Mouse (Mus musculus) cerebellum, adult 18-20 months (tissue): ENCODE measurements around the gene Smc1a.

Source experiments
- DNase-seq, 2 experiments: peaks; one replicate each; pipeline ENCODE4 v3.0.0; 2021

Smc1a gene

DNA sequence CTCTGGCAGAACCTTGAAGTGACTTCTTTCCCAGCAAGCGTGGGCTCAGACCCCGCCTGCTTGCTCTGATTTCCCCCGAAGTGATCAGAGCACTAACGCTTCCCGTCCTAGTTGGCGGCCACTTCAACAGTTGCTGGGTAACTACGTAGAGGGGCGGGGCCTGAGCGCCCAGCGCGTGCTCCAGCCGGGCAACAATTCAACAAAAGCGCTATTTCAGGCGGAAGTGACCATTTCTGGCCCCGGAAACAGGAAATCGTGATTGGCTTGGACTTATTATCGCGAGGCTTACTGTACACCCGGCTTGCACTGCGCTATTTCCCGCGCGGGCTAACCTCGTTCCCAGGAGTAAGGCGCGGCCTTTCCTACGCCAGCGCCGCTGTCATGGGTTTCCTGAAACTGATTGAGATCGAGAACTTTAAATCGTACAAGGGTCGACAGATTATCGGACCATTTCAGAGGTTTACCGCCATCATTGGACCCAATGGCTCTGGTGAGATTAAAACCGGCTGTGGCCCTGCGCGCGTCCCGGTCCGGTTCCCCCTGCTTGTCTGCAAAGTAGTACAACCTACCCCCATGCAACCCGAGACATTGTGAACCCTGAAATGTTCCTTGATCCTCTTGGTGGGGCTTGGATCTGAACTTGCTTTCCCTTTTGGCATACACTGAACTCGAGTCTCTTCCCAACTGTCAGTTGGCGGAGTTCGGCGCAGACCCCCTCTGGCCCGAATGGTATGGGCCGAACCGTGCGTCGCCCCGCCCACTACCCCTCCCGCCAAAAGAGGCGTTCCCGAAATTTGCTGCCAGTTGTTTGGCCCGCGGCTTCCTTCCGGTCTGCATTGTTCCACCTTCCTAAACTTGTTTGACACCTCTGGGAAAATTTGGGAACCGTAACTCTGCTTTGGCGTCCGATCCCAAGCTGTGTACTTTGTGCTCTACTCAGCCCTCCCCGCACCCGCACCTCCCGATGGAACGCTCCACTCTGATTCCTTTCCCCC is at the start of gene Smc1a, which contains the start of gene Ribc1:
TSS of gene Smc1a (plus strand) at position 278 of the 995 bp plus-strand sequence.
TSS of gene Ribc1 (minus strand) at position 145 of the 995 bp plus-strand sequence.
- DNase-seq = peak; percentile 86 to 87

DNA sequence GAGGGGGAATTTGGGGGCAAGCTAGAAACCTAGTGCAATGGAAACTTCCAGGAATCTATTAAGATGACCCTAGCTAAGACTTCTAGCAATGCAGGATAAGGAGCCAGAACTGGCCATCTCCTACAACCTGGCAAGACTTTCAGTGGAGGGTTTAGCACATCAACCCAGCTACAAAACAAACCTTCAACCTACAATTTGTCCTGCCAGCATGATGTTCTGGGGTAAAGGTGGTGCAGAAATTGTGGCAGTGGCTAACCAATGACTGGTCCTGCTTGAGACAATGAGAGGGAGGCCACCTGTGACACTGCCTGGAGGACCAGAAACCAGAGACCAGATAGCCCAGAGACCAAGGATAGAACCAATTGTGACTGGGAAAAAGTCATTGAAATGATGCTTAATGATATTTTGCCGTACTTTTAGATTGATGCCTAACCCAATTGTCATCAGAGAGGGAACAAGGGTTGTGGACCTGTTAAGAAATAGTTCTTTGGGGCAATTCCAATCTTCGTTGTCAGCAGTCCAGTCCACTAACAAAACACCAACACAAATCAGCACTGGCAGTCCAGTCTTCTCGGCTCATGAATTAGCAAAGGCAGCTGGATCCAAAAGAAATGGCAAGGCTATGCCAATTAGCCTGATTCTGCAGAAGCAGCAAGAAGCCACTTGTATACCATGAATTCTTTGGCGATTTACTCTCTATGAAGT is 17.1 kb upstream of the Smc1a start:
- no peak for DNase-seq

GRCm38 (mm10) chrX:152001182-152001684 is 15.0 kb upstream of the Smc1a start:
- no peak for DNase-seq

DNA sequence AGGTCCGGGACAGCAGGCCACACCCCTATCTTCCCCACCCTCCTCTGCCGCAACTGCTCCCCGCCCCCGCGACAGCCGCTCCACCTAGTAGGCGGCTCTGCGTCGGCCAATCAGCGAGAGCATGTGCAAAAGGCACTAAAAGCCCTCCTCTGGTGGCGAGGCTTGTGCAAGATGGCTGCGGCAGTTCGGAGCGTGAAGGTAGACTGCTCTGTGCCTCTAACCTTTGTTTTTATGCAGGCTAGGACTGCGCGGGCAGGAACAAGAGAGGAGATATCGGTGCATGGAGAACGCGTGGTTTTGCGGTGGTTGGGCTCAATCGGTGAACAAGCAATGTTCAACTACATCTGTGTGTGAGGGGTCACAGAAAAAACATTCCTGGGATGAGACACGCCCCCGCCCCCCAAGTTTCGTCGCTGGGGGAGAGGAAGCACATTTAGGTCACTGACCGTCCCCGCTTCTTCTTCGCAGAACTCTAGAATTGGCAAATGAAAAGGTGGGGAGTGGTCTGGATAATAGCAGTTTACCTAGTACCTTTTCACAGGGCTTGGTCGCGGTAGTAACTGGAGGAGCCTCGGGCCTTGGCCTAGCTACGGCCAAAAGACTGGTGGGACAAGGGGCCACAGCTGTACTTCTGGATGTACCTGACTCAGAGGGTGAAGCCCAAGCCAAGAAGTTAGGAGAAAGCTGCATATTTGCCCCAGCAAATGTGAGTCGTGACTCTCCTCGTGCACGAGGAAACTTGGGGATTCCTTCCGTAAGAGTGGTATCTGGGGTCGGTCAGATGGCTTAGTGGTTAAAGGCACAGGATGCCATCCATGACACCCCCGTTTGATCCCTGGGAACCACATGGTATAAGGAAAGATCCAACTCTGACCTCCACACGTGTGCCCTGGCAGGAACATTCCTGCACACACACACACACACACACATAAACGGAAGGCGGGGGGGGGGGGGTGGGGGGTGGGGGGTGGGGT is 14.2 kb upstream of the Smc1a start, which contains the start of gene Hsd17b10:
TSS of gene Hsd17b10 (plus strand) at position 109 of the 974 bp plus-strand sequence.
- DNase-seq = peak; percentile 80 to 91

- DNase-seq = no peak
Measured at GRCm38 (mm10) chrX:152002865-152003264, 13.4 kb upstream of the Smc1a start.

DNA sequence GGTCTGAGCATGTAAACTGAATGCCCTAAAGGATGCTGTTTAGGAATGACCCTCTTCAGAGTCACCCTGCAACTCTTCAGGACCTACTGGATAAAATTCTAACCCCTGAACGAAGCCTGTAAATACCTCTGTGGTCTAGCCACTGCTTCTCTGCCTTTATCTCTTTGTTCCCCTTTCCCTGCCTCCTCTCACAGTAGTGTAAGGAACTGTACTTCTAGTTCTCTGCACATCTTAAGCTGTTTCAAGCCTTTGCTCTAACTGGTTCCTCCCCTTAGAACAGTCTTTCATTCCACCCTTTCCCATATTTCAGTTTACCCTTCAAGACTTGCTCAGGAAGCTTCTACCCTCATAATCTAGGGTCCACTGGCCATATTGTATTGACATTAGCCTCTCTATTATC is 8.4 kb upstream of the Smc1a start:
- no peak for DNase-seq

DNA sequence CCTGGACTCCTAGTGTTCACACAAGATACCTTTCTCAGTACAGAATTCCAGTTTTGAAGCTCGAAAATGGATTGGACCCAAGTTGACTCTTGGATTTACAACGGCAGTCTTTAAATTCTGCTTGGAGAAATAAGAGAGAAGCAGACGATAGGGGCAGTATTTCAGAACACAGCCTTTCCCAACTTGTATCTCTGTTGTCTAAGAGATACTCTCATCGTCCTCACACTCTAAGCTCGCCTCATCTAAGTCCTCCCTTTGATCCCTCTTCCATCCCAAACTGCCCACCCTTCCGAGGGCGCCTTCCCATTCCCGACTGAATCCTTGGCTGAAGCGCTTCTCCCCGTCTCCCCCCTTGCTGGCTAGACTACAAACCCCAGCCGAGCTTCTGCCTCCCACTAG is 477 bp upstream of the Smc1a start:
- no peak for DNase-seq

DNA sequence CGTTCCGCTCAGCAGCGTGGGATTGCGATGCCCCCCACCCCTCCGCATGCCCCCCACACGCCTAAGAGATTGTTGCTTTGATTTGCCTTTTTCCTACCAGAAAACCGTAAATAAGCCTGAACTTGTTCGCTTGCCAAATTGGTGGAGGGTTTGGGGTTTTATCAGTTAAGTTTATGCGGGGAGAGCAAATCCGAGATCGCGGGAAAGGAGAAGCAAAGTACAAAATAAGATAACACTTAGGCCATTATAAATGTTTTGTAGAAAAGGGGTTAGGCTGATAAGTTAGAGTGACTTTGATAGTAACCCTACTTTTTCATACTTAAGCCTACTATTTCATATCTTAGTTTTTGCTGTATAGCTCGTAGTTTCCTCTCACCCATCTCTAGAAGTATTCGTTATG is 958 bp downstream of the Smc1a start:
- no peak for DNase-seq

DNA sequence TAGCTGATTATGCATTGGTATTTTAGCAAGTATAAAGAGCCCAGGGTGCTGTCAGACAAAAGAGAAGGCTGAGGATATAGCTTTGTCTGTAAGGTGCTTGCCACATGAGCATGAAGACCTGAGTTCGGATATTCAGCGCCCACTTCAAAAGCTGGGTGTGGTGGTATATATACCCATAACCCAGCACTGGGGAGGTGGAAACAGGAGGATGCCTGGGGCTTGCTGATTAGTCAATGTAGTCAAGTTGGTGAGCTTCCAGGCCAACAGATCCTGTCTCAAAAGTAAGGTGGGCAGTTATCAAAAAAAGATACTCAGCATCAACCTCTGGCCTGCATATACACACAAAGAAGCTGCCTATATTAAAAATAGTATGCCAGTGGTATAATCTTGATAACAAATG is 3.1 kb downstream of the Smc1a start:
- no peak for DNase-seq

DNA sequence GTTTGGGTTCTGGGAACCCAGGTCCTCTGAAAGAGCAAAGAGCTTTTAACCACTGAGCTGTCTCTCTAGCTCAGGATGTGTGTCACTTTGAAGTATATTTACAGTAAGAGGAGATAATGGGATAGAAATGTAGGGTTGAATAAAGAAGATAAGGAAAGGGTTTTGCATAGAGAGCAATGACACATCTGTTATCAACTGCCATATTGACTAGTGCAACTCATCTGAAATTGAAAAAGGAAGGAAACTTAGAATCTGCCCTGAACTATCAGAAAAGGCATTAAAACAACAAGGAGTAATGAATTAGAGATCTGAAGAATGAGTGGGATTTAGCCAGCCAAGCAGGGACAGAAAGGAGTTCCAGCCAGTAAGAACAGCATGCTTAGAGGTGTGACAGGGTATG is 23.6 kb downstream of the Smc1a start:
- no peak for DNase-seq

- no peak for DNase-seq
Measured at GRCm38 (mm10) chrX:152047230-152047629, 31.0 kb downstream of the Smc1a start.

GRCm38 (mm10) chrX:152052546-152052945 is 36.3 kb downstream of the Smc1a start:
- no peak for DNase-seq

DNA sequence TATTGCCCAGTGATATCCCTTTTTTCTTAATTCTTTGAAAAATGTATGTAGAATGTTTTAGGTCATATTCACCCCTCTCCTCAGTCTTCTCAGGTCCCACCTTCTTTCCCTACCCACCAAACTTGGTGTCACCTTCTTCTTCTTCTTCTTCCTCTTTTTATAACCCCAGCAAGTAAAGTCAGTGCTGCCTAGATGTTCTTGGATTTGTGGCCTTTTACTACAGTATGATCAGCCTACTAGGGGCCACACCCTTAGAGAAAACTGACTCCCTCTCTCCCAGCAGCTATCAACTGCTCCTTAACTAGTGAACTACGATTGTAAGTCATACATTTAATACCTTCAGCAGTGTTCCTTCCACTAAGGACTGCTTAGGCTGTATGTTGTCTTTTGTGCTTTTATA is 37.9 kb downstream of the Smc1a start:
- DNase-seq = no peak

DNA sequence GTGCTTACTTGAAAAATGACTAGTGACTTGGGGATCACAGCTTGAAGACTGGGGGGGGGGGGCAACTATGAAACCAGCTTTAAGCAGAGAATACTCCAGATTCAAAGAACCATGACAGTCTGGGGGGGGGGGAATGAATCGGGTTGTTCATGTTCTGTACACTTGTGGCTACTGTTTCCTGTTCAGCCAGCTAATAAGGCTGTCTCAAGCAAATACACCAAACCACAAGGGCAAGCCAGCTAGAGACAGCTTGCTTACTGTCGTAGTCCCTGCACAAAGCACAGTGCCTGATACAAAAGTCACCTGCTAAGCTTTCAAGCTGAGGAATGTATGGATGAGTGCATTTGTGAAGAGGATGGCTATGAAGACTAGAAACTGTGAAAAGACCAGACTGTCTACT is 49.4 kb downstream of the Smc1a start:
- DNase-seq = no peak

DNA sequence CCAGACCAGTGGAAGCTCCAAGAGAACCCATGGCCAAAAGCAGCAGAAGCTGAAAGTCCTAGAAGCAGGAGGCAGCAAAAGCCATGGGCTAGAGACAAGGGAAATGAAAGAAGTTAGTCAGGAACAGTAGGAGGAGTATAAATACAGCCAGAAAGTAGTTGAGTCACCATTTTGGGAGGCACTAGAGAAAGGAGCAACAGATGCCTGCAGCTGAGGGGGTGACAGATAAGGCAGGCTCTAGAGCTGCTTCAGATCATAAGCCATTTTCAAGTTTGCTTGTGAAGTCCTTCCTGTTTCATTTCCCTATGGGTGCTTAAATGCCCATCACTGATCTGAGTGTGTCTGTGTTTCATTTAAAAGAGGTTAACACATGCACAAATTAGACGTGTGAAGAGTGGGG is 51.6 kb downstream of the Smc1a start:
- DNase-seq = no peak

DNA sequence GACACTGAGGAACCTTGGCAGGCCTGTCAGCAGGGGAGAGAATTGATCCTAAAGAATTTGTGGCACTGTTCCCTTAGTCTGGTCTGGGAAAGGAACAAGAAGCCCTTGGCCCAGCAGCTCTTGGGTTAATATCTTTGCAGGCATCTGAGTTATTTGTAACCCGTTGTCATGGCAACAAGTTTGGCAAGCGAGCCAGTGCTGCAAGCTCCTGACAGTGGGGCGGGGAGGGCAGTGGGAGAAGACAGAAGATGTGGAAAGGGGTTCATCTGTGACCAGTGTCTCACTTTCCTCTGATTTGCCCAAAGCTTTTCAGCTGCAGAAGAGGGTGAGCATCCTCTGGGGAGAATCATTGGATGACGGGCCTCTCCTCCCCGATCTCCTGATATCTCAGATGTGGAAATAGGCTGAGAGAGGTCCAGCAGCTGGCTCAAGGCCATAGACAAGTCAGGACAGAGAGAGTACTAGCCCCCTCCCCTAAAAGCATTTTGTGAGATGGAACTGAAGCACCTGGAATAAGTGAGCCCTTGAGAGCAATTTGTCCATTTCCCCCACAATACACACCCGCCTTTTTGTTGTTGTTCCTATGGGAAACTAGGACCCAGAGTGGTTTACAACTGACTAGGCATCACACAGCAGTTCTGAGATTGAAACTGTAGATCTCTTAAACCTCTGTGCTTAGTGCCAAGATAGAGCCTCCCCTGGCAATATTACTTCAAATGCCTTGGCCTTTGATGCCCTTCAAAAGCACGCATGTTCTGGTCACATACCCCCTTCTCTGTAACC is 73.8 kb downstream of the Smc1a start:
- DNase-seq = peak; percentile 5 to 6

DNA sequence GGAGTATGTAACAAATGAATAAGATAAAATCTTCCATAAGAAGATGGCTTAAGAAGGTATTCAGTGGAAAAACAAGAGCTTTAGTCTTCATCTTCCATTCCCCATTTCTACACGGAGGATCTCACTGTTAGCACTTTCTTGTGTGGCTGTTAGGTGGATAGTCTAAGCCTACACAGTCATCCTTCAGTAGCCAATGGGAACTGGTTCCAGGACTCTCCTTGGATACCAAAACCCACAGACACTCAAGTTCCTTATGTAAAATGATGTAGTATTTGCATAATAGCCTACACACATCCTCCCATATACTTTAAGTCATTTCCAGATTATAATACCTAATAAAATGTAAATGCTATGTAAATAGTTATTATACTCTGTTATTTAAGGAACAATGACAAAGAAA is 81.3 kb downstream of the Smc1a start:
- DNase-seq = no peak
